Mouse (Mus musculus): ENCODE data around the gene Espn.

- TF ChIP-seq TAL1 (IDR thresholded peaks at IDR 0.05; ENCODE audit: low read length) = no peak
- TF ChIP-seq GATA1 (IDR thresholded peaks at IDR 0.05; ENCODE audit: low read length) = no peak
Measured at GRCm38 (mm10) chr4:152077191-152077590, 75.0 kb downstream of the Espn start.

Measured in erythroblast, embryonic 14.5 days (primary cell).